Mouse (Mus musculus) left cerebral cortex, adult 9 months (tissue): ENCODE measurements around the gene Gm20521.
A peak's percentile ranks its signal among the peaks of the same experiment; 100 is the strongest.

Source experiments
- DNase-seq, 2 experiments: peaks; one replicate each; pipeline ENCODE4 v3.0.0; 2022; ENCODE audit warnings: low spot score in 2 of 2

Gene Gm20521

DNA sequence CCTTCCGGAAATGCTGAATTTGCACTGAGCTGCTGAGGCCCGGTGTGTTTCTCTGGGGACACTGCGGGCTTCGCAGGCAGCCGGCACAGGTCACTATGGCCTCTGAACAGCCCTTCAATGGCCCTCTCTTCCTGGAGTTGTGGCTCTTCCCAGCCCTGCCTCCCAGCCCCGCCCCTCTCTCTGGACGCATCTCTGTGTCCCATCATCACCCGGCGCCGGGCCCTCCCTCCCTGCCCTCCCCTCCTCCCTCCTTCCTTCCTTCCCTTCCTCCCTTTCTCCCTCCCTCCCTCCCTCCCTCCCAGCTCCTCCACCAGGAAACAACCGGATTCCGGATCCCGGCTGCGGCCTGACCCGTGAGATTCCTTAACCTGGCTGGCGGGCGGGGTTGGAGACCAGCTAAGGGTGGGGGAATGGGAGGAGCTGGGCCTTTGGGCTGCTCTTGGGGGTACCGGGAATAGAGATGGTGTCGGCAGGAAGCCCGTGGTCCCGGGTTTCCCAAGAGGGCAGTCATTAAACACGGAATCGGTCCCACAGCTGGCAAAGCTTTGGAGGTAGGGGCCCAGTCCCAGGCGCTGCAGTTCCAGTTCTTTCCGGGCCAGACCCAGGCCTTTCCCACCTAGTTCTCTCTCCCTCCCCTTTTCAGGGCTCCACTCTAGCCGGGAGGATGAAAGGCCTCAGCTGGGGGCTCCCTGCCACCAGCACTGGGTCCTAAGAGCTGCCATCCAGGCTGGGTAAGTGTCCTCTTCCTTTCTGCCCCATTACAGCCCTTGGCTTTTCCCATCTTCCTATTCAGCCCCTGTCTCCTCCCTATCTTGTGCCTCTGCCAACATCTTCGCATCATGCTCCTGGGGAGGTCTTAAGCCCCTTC is at the start of gene Gm20521, which contains the start of gene Bcl2l2:
Gene Gm20521, plus strand, starts transcription at position 288 of the 868 bp plus-strand sequence.
Gene Bcl2l2, plus strand, starts transcription at position 224 of the 868 bp plus-strand sequence.
- peak in 1 of 2 experiments; percentile 69 for DNase-seq

DNA sequence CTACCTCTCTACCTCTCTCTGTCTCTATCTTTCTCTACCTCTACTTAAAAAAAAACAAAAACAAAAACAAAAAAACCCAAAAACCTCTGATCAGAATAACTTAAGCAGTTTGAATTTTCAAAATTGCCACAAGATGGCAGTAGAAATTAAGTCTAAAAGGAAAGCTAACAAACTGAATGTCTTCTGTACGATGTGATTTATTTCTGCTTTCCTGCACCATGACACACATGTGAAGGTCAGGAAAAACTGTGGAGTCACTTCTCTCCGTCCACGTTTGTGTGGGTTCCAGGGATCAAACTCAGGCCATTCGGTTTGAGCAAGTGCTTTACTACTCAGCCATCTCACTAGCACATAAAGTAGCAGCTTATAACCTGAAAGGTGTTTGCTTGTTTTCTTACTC is 39.8 kb upstream of the Gm20521 start:
- peak in 1 of 2 experiments; percentile 7 for DNase-seq

GRCm38 (mm10) chr14:54855726-54856125 is 27.5 kb upstream of the Gm20521 start:
- DNase-seq: no peak

- DNase-seq: no peak
Measured at GRCm38 (mm10) chr14:54856703-54857102, 26.5 kb upstream of the Gm20521 start.

- no peak for DNase-seq
Measured at GRCm38 (mm10) chr14:54857891-54858290, 25.4 kb upstream of the Gm20521 start.

GRCm38 (mm10) chr14:54860511-54860910 is 22.7 kb upstream of the Gm20521 start:
- peak in 1 of 2 experiments; percentile 76 for DNase-seq

DNA sequence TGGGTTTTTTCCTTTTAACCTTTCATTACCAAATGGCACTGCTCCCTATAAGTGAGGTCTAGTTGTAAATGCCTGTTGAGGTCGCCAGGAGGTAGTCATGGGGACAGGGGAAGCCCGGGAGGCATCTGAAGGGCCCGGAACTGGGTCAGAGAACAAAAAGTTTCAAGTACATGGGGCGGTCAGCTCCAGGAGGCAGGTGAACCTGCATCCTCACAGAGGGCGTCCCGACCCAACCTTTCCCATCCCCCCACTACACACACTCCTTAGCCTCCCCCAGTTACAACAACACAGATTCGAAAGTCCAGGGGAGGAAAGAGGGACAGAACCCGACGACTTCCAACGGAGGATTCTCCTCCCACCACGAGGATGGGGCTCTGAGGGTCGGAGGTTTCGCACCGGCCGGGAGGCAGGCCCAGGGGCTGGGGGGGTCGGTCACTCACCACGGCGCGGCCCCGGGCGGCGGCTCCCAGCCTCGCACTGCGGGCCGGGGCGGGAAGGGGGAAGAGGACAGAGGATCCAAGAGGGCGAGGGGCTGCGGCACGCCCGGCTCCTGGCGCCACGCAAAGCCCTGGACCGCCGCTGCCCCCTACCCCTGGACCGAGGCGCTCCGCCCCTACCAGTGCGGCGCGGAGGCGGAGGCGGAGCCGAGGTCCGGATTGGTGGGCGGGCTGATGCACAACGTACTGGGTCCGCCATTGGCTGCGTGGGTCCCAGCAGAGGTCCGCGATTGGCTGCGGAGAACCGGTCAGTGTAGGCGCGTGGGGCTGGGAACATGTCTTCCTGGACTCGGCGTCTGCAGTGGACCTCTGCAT is 19.5 kb upstream of the Gm20521 start:
- peak; percentile 70 to 93 for DNase-seq

DNA sequence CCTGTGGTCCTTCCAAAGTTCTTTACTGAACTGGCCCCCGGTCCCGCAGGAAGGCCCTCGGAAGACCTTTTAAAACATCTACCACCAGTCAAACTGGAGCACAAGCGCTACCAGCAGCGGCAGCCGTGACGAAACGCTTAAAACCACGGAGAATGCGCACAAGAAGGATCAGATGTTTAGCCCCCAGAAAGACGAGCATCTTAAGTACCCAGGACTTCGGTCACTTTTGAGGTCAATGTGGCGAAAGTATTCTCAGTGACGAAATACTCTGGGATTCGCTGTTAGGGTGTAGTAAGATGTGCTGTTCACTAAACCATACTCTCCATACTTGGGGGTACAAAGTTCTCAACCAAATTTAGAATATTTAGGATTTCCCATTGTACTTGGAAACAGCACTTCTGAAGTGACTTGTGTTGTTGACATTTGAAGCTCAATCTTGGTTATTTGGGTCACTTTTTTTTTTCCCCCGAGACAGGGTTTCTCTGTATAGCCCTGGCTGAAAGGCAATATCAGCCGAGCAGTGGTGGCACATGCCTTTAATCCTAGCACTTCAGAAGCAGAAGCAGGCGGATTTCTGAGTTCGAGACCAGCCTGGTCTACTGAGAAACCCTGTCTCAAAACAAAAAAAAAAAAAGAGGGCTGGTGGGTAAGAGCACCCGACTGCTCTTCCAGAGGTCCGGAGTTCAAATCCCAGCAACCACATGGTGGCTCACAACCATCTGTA is 18.8 kb upstream of the Gm20521 start:
- no peak for DNase-seq

- DNase-seq: no peak
Measured at GRCm38 (mm10) chr14:54865626-54866025, 17.6 kb upstream of the Gm20521 start.

DNA sequence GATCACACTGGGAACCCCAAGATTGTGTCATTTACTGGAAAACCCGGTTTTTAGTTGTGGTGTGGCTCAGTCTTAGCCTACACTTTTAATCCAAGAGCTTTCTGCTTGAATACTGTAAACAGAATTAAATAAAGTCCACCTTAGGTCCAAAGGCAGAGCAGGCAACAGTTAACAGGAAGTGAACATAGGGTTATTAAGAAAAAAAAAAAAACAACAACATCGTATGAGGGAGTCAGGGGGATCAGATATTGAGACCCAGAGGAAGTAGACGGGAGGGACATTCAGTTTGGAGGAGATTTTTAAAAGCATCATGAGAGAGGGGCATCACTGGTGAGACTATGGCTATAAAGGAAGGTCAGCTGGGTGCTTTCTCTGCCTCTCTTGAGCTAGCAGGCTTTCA is 17.0 kb upstream of the Gm20521 start:
- no peak for DNase-seq

DNA sequence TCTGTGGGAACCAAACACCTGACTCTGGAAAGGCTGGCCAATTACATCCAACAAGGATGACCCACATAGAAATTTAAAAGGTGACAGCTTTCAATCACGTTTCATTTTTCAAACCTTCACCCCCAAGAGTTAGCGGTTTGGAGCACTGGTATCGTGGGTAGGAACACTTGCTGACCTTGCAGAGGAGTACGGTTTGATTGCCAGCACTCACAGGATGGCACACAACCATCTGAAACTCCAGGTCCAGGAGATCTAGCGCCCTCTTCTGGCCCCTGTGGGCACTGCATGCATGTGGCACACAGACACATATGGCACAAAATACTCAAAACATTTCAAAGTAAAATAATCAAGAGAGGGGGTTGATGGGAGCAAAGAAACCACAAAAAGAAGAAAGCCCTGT is 16.3 kb upstream of the Gm20521 start:
- DNase-seq: no peak

- DNase-seq: no peak
Measured at GRCm38 (mm10) chr14:54868026-54868425, 15.2 kb upstream of the Gm20521 start.

- no peak for DNase-seq
Measured at GRCm38 (mm10) chr14:54870861-54871260, 12.4 kb upstream of the Gm20521 start, which contains the start of gene Homez. TSS of gene Homez (minus strand) at chr14:54870961.

- no peak for DNase-seq
Measured at GRCm38 (mm10) chr14:54874165-54874564, 9.1 kb upstream of the Gm20521 start.

- DNase-seq: no peak
Measured at GRCm38 (mm10) chr14:54875844-54876538, 7.2 kb upstream of the Gm20521 start.

GRCm38 (mm10) chr14:54876539-54877047 is 6.6 kb upstream of the Gm20521 start:
- peak; percentile 83 to 88 for DNase-seq

DNA sequence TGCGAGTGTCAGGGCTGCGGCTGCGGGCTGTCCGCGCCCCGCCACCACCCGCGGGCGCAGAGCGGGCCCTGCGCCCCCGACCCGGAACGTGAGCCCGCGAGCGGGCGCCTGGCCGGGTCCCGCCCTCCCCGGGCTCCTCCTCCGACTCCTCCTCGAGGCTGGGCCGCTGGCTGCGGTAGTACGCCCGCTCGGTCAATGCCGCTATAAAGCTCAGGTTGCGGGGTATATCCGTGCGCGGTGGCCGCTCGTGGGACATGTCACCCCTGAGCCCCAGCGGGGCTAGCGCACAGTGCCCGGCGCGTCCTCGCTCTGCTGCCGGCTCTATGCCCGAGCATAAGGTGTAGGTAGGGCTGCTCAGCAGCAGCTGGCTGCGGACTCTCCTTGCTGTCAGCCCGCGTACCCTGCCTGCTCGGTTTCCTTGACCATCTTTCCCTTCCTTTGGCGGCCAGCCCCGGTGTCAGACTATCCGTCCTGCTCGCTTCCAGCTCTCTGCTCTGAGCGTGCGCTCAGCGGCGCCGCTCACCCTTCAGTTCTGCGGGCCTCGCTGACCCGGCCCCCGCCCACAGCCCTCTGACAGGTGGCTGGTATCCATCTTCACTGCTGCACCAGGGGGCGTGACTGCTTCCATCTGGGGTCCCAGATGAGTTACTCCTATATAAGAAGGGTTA is 6.1 kb upstream of the Gm20521 start, which contains the start of gene Ppp1r3e:
Gene Ppp1r3e, minus strand, starts transcription at position 503 of the 668 bp plus-strand sequence.
- peak in 1 of 2 experiments; percentile 53 for DNase-seq

DNA sequence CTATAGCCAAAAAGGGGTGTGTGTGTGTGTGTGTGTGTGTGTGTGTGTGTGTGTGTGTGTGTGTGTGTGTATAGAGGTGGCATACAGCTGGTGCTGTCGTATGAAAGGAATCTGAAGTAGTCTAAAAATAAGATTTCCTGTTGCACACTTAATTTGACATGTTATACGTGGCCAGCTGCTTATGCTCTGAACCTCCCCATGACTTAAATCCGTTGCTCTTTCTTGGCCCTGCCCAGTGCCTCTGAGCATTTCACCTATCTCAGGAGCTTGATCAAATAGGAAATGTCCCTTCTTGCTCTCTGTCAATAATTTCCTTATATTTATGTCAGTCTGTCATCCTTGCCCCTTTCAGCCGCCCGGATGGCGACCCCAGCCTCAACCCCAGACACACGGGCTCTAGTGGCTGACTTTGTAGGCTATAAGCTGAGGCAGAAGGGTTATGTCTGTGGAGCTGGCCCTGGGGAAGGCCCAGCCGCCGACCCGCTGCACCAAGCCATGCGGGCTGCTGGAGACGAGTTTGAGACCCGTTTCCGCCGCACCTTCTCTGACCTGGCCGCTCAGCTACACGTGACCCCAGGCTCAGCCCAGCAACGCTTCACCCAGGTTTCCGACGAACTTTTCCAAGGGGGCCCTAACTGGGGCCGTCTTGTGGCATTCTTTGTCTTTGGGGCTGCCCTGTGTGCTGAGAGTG is 926 bp downstream of the Gm20521 start:
- no peak for DNase-seq

DNA sequence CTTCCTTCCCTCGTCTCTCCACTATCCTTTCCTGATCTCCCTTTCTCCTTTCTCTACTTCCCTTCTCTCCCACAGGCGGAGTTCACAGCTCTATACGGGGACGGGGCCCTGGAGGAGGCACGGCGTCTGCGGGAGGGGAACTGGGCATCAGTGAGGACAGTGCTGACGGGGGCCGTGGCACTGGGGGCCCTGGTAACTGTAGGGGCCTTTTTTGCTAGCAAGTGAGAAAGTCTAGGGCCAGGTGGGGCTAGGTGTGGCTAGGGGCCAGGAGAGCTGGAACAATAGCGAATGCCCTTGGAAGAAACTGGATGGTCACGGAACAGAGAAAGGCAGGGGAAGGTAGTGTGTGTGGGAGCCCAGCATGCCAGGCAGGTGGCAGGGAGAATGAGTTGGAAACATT is 2.1 kb downstream of the Gm20521 start:
- no peak for DNase-seq

GRCm38 (mm10) chr14:54892200-54892599 is 9.0 kb downstream of the Gm20521 start, which contains the start of gene Pabpn1:
TSS of gene Pabpn1 (plus strand) at chr14:54892500.
- no peak for DNase-seq
